Mouse (Mus musculus): Measurements from ENCODE around the gene Fbxo10. TPM values are rescaled to one million over a fixed set of nuclear protein-coding genes. Genes with fewer than 3 reads are reported as not detected.

Fbxo10 gene
- polyA plus RNA-seq, 1 experiment from 2014 or later: 14.7 TPM

DNA sequence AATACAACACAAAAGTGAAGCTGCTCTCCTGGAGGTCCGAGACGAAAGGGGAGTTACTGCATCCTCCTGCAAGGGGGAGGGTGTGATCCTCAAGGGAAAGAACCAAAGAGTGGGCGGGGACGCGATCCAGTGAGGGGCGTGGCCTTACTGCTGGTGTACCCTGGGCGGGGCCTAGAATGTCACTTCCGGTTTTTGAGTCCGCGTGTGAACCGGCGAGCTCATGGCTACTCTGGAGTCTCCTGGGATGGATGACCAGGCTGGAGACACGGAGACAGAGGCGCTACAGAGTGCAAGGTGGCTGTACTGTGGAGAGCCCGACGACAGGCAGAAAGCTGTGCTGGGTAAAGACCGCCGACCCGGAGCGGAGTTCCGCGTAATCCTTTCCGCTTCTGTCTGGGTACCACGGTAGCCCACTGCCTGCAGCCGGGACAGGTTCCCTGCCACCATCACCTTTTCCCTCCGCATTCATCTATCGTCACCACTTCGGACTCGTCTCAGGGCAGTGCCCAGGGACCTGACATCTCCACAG is 65.9 kb downstream of the Fbxo10 start, which contains the start of gene Polr1e:
Polr1e (plus strand) TSS at position 132 of the 529 bp plus-strand sequence.
- peak; percentile 90 for ATAC-seq (ENCODE audit: low read depth)
- Histone ChIP-seq H3K4me1 (ENCODE audit: control insufficient read depth, insufficient read depth, low read length) (peaks cover 6% of the 10 kb centered on the region; the same call in 1 of the 2 replicates), H3K9me3 (ENCODE audit: control insufficient read depth, low read length) (no peaks in the 10 kb centered on the region), H3K4me2 (ENCODE audit: low read depth, low read length) (peak within 1 kb of the TSS; percentile 88), H3K9ac (ENCODE audit: low read depth, low read length) (peak within 1 kb of the TSS; percentile 72), H3K36me3 (ENCODE audit: control insufficient read depth, insufficient read depth, low read length) (no peaks in the 10 kb centered on the region), H3K27ac (replicated peaks; ENCODE audit: low read depth, low read length) (0 out of 2 replicates have a peak within 1 kb of the TSS, but pooled peaks have one; percentile 19), H3K4me3 (ENCODE audit: low read depth, low read length) (peak within 1 kb of the TSS; percentile 52), H3K27me3 (replicated peaks; ENCODE audit: control insufficient read depth, insufficient read depth, low read length) (no peaks in the 10 kb centered on the region)
- 0% methylated on average over 27 of the region's 29 CpGs for WGBS
- peak; percentile 96 for DNase-seq (ENCODE audit: low spot score)

GRCm38 (mm10) chr4:45015615-45016014 is 68.8 kb downstream of the Fbxo10 start:
- no peak overlapping the region for H3K4me3 ChIP-seq (ENCODE audit: low read depth, low read length)
- DNase-seq (ENCODE audit: low spot score) (peak; percentile 41), ATAC-seq (ENCODE audit: low read depth) (no peak)
- no peaks in the 10 kb centered on the region for H3K9me3 ChIP-seq (ENCODE audit: control insufficient read depth, low read length)
- 8% methylated on average over 3 of the region's 3 CpGs for WGBS
- H3K36me3 ChIP-seq (ENCODE audit: control insufficient read depth, insufficient read depth, low read length): no peaks in the 10 kb centered on the region
- no peak overlapping the region for H3K4me2 ChIP-seq (ENCODE audit: low read depth, low read length)
- no peak overlapping the region for H3K9ac ChIP-seq (ENCODE audit: low read depth, low read length)
- H3K27ac ChIP-seq (replicated peaks; ENCODE audit: low read depth, low read length): no peak overlapping the region
- peaks cover 11% of the 10 kb centered on the region; the same call in 1 of the 2 replicates for H3K4me1 ChIP-seq (ENCODE audit: control insufficient read depth, insufficient read depth, low read length)
- no peaks in the 10 kb centered on the region for H3K27me3 ChIP-seq (replicated peaks; ENCODE audit: control insufficient read depth, insufficient read depth, low read length)

DNA sequence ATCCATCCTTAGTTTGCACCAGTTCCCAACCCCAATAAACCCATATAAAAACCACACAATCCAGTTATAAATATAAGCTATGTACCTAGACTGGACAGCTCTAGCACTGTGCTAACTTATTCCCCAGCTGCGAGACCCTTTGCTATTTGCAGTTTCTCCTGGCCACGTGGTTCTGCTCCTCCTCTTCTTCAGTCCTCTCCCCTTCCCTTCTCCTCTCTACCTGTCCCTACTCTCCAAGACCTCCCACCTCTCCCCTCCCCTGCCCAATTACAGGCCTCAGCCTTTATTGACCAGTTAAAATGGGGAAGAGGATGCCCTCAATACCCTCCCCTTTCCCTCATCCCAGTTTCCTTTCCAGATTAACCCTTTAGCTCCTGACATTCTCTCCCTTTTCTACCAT is 70.9 kb downstream of the Fbxo10 start:
- 4% methylated on average over 2 of the region's 2 CpGs for WGBS
- H3K27me3 ChIP-seq (replicated peaks; ENCODE audit: control insufficient read depth, insufficient read depth, low read length): no peaks in the 10 kb centered on the region
- H3K9me3 ChIP-seq (ENCODE audit: control insufficient read depth, low read length): no peaks in the 10 kb centered on the region
- peak overlapping the region; percentile 72; the same call in 1 of the 2 replicates for H3K27ac ChIP-seq (replicated peaks; ENCODE audit: low read depth, low read length)
- peaks cover 18% of the 10 kb centered on the region for H3K4me1 ChIP-seq (ENCODE audit: control insufficient read depth, insufficient read depth, low read length)
- DNase-seq (ENCODE audit: low spot score) (no peak), ATAC-seq (ENCODE audit: low read depth) (no peak)
- H3K9ac ChIP-seq (ENCODE audit: low read depth, low read length): peak overlapping the region; percentile 70
- peak overlapping the region; percentile 87 for H3K4me3 ChIP-seq (ENCODE audit: low read depth, low read length)
- H3K36me3 ChIP-seq (ENCODE audit: control insufficient read depth, insufficient read depth, low read length): no peaks in the 10 kb centered on the region
- H3K4me2 ChIP-seq (ENCODE audit: low read depth, low read length): peak overlapping the region; percentile 82

DNA sequence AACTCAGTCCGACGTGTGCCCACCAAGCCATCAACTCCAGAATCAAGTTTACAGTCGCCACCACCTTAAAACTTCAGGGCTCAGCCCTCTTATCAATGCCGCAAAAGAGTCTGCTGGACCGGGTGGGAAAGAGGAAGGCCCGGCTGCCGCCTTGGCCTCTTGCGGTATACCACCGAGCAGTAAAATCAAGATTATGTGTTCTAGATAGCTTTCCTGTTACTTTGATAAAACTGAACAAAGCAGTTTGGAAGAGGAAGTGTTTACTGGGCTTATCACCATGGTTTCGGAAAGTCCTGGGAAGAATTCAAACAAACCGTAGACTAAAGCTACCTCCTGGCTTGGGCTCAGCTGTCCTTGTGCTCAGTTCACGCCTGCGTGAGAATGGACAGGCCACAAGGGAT is 71.4 kb downstream of the Fbxo10 start:
- peaks cover 18% of the 10 kb centered on the region for H3K4me1 ChIP-seq (ENCODE audit: control insufficient read depth, insufficient read depth, low read length)
- no peaks in the 10 kb centered on the region for H3K36me3 ChIP-seq (ENCODE audit: control insufficient read depth, insufficient read depth, low read length)
- no peaks in the 10 kb centered on the region for H3K27me3 ChIP-seq (replicated peaks; ENCODE audit: control insufficient read depth, insufficient read depth, low read length)
- WGBS: 2% methylated on average over 13 of the region's 13 CpGs
- H3K9me3 ChIP-seq (ENCODE audit: control insufficient read depth, low read length): no peaks in the 10 kb centered on the region
- H3K27ac ChIP-seq (replicated peaks; ENCODE audit: low read depth, low read length): peak overlapping the region; percentile 72
- peak overlapping the region; percentile 70 for H3K9ac ChIP-seq (ENCODE audit: low read depth, low read length)
- DNase-seq (ENCODE audit: low spot score) (no peak), ATAC-seq (ENCODE audit: low read depth) (no peak)
- H3K4me2 ChIP-seq (ENCODE audit: low read depth, low read length): peak overlapping the region; percentile 82
- H3K4me3 ChIP-seq (ENCODE audit: low read depth, low read length): peak overlapping the region; percentile 87

GRCm38 (mm10) chr4:45012105-45012975 is 72.1 kb downstream of the Fbxo10 start, which contains the start of gene Zbtb5:
Zbtb5 (minus strand) TSS chr4:45012412.
- H3K9me3 ChIP-seq (ENCODE audit: control insufficient read depth, low read length): no peaks in the 10 kb centered on the region
- no peaks in the 10 kb centered on the region for H3K27me3 ChIP-seq (replicated peaks; ENCODE audit: control insufficient read depth, insufficient read depth, low read length)
- H3K4me3 ChIP-seq (ENCODE audit: low read depth, low read length): peak within 1 kb of the TSS; percentile 87
- WGBS: under 1% methylated on average over 27 of the region's 63 CpGs
- H3K27ac ChIP-seq (replicated peaks; ENCODE audit: low read depth, low read length): peak within 1 kb of the TSS; percentile 96
- H3K4me2 ChIP-seq (ENCODE audit: low read depth, low read length): peak within 1 kb of the TSS; percentile 83
- H3K9ac ChIP-seq (ENCODE audit: low read depth, low read length): peak within 1 kb of the TSS; percentile 88
- DNase-seq (ENCODE audit: low spot score): peak; percentile 100
- H3K36me3 ChIP-seq (ENCODE audit: control insufficient read depth, insufficient read depth, low read length): no peaks in the 10 kb centered on the region
- peak; percentile 98 for ATAC-seq (ENCODE audit: low read depth)
- peaks cover 18% of the 10 kb centered on the region for H3K4me1 ChIP-seq (ENCODE audit: control insufficient read depth, insufficient read depth, low read length)

DNA sequence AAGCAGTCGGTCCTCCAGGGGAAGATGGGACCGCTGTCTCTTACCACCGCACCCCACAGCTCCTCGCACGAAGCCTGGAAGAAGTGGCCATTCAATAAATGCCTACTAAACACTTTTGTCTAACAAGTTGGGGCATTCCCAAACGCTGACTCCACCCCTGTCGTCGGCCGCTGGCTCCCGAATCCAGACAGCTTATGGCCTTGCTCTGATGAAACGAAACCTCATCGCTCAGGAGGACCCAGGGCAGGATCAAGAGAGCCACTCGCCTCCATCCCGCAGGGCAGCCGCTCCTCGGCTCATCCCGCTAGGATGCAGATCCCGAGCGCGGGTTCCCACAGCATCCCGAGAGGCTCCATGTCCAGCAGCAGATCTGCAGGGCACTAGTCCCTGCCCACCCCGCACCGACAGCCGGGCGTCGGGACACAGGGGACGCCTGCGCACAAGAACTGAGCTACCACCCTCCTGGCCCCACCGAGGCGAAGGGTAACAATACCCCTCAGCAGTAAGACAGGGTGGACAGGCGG is 72.8 kb downstream of the Fbxo10 start:
- Histone ChIP-seq H3K27me3 (replicated peaks; ENCODE audit: control insufficient read depth, insufficient read depth, low read length) (no peaks in the 10 kb centered on the region), H3K36me3 (ENCODE audit: control insufficient read depth, insufficient read depth, low read length) (no peaks in the 10 kb centered on the region), H3K4me3 (ENCODE audit: low read depth, low read length) (peak overlapping the region; percentile 87), H3K4me1 (ENCODE audit: control insufficient read depth, insufficient read depth, low read length) (peaks cover 18% of the 10 kb centered on the region), H3K9ac (ENCODE audit: low read depth, low read length) (peak overlapping the region; percentile 88), H3K9me3 (ENCODE audit: control insufficient read depth, low read length) (no peaks in the 10 kb centered on the region), H3K4me2 (ENCODE audit: low read depth, low read length) (peak overlapping the region; percentile 83), H3K27ac (replicated peaks; ENCODE audit: low read depth, low read length) (peak overlapping the region; percentile 96)
- peak; percentile 60 for ATAC-seq (ENCODE audit: low read depth)
- DNase-seq (ENCODE audit: low spot score): peak; percentile 75
- WGBS: 0% methylated on average over 14 of the region's 31 CpGs

DNA sequence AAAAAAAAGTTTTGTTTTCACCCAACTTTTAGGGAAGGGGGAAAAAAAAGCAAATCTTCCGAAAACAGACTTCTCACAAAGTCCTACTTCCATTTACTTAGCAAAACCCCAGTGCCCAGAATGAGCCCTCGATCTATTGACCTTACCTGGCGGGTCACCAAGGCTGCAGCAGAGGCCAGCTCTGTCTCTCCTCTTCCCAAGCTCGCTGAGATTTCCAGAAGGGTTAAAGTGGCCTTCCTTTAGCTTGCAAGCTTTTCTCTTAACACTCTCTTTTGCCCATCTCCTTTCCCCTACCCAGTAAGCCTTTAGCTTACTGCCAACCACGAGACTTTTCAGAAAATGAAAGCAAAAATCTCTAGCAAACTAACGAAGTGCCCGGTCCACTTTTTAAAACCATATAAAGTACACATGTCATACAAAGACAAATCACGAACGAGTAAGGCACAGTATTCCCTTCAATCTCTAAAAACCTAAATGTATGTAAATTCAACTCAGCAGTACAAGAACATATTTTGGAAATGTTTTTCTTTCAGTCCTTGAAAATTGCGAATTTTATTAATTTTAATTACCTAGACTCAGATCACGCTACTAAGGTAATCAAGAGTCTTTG is 73.5 kb downstream of the Fbxo10 start:
- Histone ChIP-seq H3K36me3 (ENCODE audit: control insufficient read depth, insufficient read depth, low read length) (no peaks in the 10 kb centered on the region), H3K9ac (ENCODE audit: low read depth, low read length) (peak overlapping the region; percentile 88), H3K27ac (replicated peaks; ENCODE audit: low read depth, low read length) (peak overlapping the region; percentile 96), H3K4me2 (ENCODE audit: low read depth, low read length) (peak overlapping the region; percentile 83), H3K9me3 (ENCODE audit: control insufficient read depth, low read length) (no peaks in the 10 kb centered on the region), H3K27me3 (replicated peaks; ENCODE audit: control insufficient read depth, insufficient read depth, low read length) (no peaks in the 10 kb centered on the region), H3K4me1 (ENCODE audit: control insufficient read depth, insufficient read depth, low read length) (peaks cover 18% of the 10 kb centered on the region), H3K4me3 (ENCODE audit: low read depth, low read length) (peak overlapping the region; percentile 87)
- DNase-seq (ENCODE audit: low spot score): no peak
- no peak for ATAC-seq (ENCODE audit: low read depth)
- 9% methylated on average over 11 of the region's 11 CpGs for WGBS

DNA sequence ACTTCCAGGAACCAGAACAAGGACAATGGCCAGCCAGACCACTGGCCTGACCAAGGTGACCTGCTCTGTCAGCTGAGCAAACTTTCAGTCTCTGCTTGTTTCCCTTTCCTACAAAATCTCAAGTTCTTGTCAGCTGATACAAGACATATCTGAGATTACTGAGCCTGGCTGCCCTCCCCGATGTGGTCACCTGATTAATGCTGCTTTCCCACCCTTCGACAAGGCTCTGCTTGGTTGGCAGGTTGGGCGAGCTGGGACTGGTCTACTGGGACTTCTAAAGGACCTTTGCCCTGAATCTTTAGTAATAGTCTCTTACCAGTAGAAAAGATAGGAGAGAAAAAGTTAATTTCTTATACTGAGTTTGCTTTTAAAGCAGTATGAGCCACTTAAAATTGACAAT is 79.0 kb downstream of the Fbxo10 start:
- WGBS: 79% methylated on average over 3 of the region's 3 CpGs
- no peak overlapping the region for H3K9ac ChIP-seq (ENCODE audit: low read depth, low read length)
- no peaks in the 10 kb centered on the region for H3K9me3 ChIP-seq (ENCODE audit: control insufficient read depth, low read length)
- no peaks in the 10 kb centered on the region for H3K36me3 ChIP-seq (ENCODE audit: control insufficient read depth, insufficient read depth, low read length)
- ATAC-seq (ENCODE audit: low read depth) (no peak), DNase-seq (ENCODE audit: low spot score) (no peak)
- no peaks in the 10 kb centered on the region for H3K27me3 ChIP-seq (replicated peaks; ENCODE audit: control insufficient read depth, insufficient read depth, low read length)
- H3K4me3 ChIP-seq (ENCODE audit: low read depth, low read length): no peak overlapping the region
- peaks cover 9% of the 10 kb centered on the region; the same call in 1 of the 2 replicates for H3K4me1 ChIP-seq (ENCODE audit: control insufficient read depth, insufficient read depth, low read length)
- no peak overlapping the region for H3K4me2 ChIP-seq (ENCODE audit: low read depth, low read length)
- H3K27ac ChIP-seq (replicated peaks; ENCODE audit: low read depth, low read length): no peak overlapping the region

Data from embryonic facial prominence, embryonic 14.5 days (tissue).